Mouse (Mus musculus) small intestine, adult 2 months (tissue): ENCODE results near the gene Tead1.

Experiments used
- CTCF ChIP-seq: fragments of 200-500 bp; IDR thresholded peaks from 2 replicates; pipeline ENCODE4 v1.5.1; 2012; ENCODE audit warnings: low read depth, mild to moderate bottlenecking, control low read depth, inconsistent platforms, low read length, moderate library complexity, mixed read lengths; ENCODE audit not compliant: insufficient replicate concordance, insufficient read length; ENCODE audit errors: extremely low read depth
- POLR2A ChIP-seq: fragments of 200-500 bp; IDR thresholded peaks from 2 replicates; pipeline ENCODE4 v1.6.1; 2012; ENCODE audit warnings: low read depth, mild to moderate bottlenecking, control low read depth, inconsistent platforms, low read length, moderate library complexity

DNA sequence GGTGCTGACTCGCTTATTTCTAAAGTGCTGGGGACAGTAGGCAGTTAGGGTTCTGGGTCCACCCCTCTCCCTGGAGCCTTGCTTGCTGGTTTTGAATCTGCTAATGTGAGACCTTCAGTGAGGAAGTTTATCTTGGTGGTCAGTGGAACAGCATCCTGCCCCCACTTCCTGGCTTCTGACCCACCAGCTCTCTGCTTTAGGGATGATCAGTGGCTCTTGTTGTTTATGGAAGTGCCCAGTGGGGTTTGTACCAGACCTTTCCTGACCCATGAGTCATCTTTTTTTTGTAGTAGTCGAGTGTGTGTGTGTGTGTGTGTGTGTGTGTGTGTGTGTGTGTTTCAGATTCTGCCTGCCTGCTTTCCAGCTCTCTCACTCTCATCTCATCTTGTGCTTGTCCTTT lies 38.6 kb downstream of the Tead1 start:
- TF ChIP-seq POLR2A (no peak), CTCF (no peak)
